Mouse (Mus musculus) forebrain, postnatal 0 days (tissue): Measurements from ENCODE around the gene Fhod1. TPM values are rescaled to one million over a fixed set of nuclear protein-coding genes. Genes with fewer than 3 reads are reported as not detected.

Experiments
- ATAC-seq: fragments of 200-750 bp; cut with Nextera tagmentation; 2 replicates; pipeline ENCODE4 v1.8.0; 2017; ENCODE audit warnings: mild to moderate bottlenecking, moderate library complexity
- DNase-seq: peaks from one replicate; pipeline ENCODE4 v3.0.0-alpha.2; 2015
- H3K27ac ChIP-seq: fragments of 300-500 bp; sonication (generic); 2 replicates; pipeline ENCODE4 v1.5.1; 2014; ENCODE audit warnings: low read depth, mild to moderate bottlenecking, antibody characterized with exemption, low read length, moderate library complexity, mixed read lengths
- H3K27me3 ChIP-seq: fragments of 300-500 bp; sonication (generic); 2 replicates; pipeline ENCODE4 v1.6.1; 2014; ENCODE audit warnings: mild to moderate bottlenecking, low read length, mixed read lengths; ENCODE audit not compliant: insufficient read depth
- H3K36me3 ChIP-seq: fragments of 300-500 bp; sonication (generic); 2 replicates; pipeline ENCODE4 v1.6.1; 2014; ENCODE audit warnings: mild to moderate bottlenecking, moderate library complexity; ENCODE audit not compliant: insufficient read depth
- H3K4me1 ChIP-seq: fragments of 300-500 bp; sonication (generic); 2 replicates; pipeline ENCODE4 v1.6.1; 2014; ENCODE audit warnings: antibody characterized with exemption; ENCODE audit not compliant: insufficient read depth
- H3K4me2 ChIP-seq: fragments of 300-500 bp; sonication (generic); 2 replicates; pipeline ENCODE4 v1.6.1; 2014; ENCODE audit warnings: low read depth, mild to moderate bottlenecking, moderate library complexity
- H3K4me3 ChIP-seq: fragments of 300-500 bp; sonication (generic); 2 replicates; pipeline ENCODE4 v1.5.1; 2014; ENCODE audit warnings: low read depth, low read length, mixed read lengths
- H3K9ac ChIP-seq: fragments of 300-500 bp; sonication (generic); 2 replicates; pipeline ENCODE4 v1.6.1; 2014; ENCODE audit warnings: mild to moderate bottlenecking
- H3K9me3 ChIP-seq: fragments of 300-500 bp; sonication (generic); 2 replicates; pipeline ENCODE4 v1.6.1; 2016; ENCODE audit warnings: low read length
- CTCF ChIP-seq: sonication (generic); IDR thresholded peaks from 2 replicates; pipeline ENCODE4 v1.5.1; 2016; ENCODE audit warnings: antibody characterized with exemption, control low read depth, low read depth
- WGBS: fragments of 180-500 bp; shearing (Covaris S2); extraction: QIAGEN DNeasy Blood & Tissue Kit; methylation state at CpG from one replicate; pipeline ENCODE4 v1.1.7; 2014; 5-methylcytosine and 5-hydroxymethylcytosine counted together
- microRNA counts: library from miRNA; unstranded; fragments of <30 nt; microRNA quantifications from one replicate; lab custom pipeline; 2015
- microRNA-seq, 2 experiments: library from miRNA; unstranded; fragments of <30 nt; microRNA quantifications; one replicate each; pipeline ENCODE4; 2016
- polyA plus RNA-seq: library from polyadenylated mRNA; unstranded; fragments of >200 nt; fragmentation: Nextera tagmentation; extraction: Ambion mirVana; gene quantifications from 2 replicates; pipeline ENCODE4 v1.2.1, GENCODE M21; 2015
- total RNA-seq: library from RNA; depleted of rRNA; stranded (reverse); fragments of >200 nt; gene quantifications from 2 replicates; pipeline ENCODE4 v1.2.3, GENCODE M21; 2014; rRNA removed

The Fhod1 gene
- total and polyA plus RNA-seq, 2 experiments from 2014 or later = 0.30 to 1.4 TPM

DNA sequence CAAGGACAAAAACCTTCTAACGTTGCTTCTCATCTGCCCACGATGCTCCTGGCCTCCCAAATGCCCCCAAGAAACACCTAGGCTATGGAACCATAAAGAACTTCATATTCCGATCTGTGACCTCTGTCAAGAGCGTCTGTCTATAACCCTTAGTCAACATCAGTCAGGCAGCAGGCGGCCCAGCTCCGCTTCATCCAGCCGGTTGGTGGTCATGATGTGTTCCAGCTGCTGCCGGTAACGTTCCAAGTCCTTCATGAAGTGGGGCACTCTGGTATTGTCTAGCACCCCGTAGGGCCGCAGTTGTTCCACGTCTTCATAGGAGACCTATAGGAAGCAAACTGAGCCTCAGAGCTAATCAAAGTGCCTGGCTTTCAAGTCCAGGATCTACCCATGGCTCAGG is 65.9 kb downstream of the Fhod1 start:
- Histone ChIP-seq H3K27me3 (peaks cover 13% of the 10 kb centered on the region), H3K4me3 (no peak overlapping the region), H3K4me2 (no peak overlapping the region), H3K9ac (no peak overlapping the region), H3K27ac (no peak overlapping the region), H3K36me3 (peaks cover 42% of the 10 kb centered on the region), H3K4me1 (peaks cover 9% of the 10 kb centered on the region; the same call in 1 of the 2 replicates), H3K9me3 (no peaks in the 10 kb centered on the region)
- ATAC-seq (no peak), DNase-seq (no peak)
- TF ChIP-seq CTCF = no peak
- 92% methylated on average over 12 of the region's 12 CpGs for WGBS

DNA sequence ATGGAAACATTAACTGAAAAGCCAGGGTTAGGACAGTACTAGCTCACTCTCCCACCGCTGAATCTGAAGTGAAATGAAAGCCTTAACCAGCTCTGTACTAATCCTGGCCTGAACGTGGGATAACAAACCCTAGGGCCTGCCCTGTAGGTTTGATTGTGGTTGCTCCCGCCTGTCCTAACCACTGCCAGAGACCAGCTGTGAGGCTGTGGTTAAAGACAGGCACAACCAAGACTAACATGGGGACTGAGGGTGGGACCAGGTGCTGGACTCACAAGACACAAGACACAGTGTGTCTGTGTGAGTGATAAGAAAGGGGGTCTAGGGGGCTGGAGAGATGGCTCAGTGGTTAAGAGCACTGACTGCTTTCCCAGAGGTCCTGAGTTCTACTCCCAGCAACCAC is 67.2 kb downstream of the Fhod1 start:
- ATAC-seq = no peak
- peaks cover 4% of the 10 kb centered on the region; the same call in 1 of the 2 replicates for H3K4me1 ChIP-seq
- H3K27me3 ChIP-seq = peaks cover 14% of the 10 kb centered on the region
- H3K36me3 ChIP-seq = peaks cover 42% of the 10 kb centered on the region
- no peak overlapping the region for H3K4me2 ChIP-seq
- TF ChIP-seq CTCF = no peak
- no peak for DNase-seq
- WGBS = 71% methylated on average over 3 of the region's 3 CpGs
- H3K27ac ChIP-seq = no peak overlapping the region
- H3K4me3 ChIP-seq = no peak overlapping the region
- no peaks in the 10 kb centered on the region for H3K9me3 ChIP-seq
- H3K9ac ChIP-seq = no peak overlapping the region

MicroRNA genes within 50 kb of the gene (microRNA counts, 519-probe panel; counts per million panel counts)
- 3,938 counts per million, percentile 44 among the panel's probes with 10 or more counts for microRNA mmu-miR-328 (lab: Ali Mortazavi, UCI)

Small RNA genes within 50 kb of the gene (microRNA-seq; reads per million reads assigned to microRNA genes)
- gene Gm27320 (0 reads per million in 2 experiments), gene Mir328 (524 to 717 reads per million in 2 experiments)

Other genes starting within 250 kb of the Fhod1 start
- gene Ces4a, start 216.2 kb downstream of the Fhod1 start, total RNA-seq = 0.10 TPM in 1 of 2 replicates, not detected in the other
- 0.05 TPM in 1 of 2 replicates, not detected in the other for gene Ces4a, start 216.2 kb downstream of the Fhod1 start, polyA plus RNA-seq
- 56.4 and 65.6 TPM in 2 replicates for gene Cbfb, start 177.3 kb downstream of the Fhod1 start, total RNA-seq
- 23.5 and 29.9 TPM in 2 replicates for gene Cbfb, start 177.3 kb downstream of the Fhod1 start, polyA plus RNA-seq
- gene D230025D16Rik, start 122.8 kb downstream of the Fhod1 start, total RNA-seq = 37.1 and 40.7 TPM in 2 replicates
- 22.0 and 25.5 TPM in 2 replicates for gene D230025D16Rik, start 122.8 kb downstream of the Fhod1 start, polyA plus RNA-seq
- gene B3gnt9, start 92.8 kb downstream of the Fhod1 start, total RNA-seq = 8.4 and 11.4 TPM in 2 replicates
- 6.6 and 6.8 TPM in 2 replicates for gene B3gnt9, start 92.8 kb downstream of the Fhod1 start, polyA plus RNA-seq
- gene Tradd, start 83.3 kb downstream of the Fhod1 start, total RNA-seq = 14.7 and 23.9 TPM in 2 replicates
- gene Tradd, start 83.3 kb downstream of the Fhod1 start, polyA plus RNA-seq = 14.0 and 20.9 TPM in 2 replicates
- gene Fbxl8, start 83.3 kb downstream of the Fhod1 start, total RNA-seq = 0.38 and 1.4 TPM in 2 replicates
- 0.85 and 1.1 TPM in 2 replicates for gene Fbxl8, start 83.3 kb downstream of the Fhod1 start, polyA plus RNA-seq
- gene Hsf4, start 78.2 kb downstream of the Fhod1 start, total RNA-seq = 0.15 and 0.90 TPM in 2 replicates
- gene Hsf4, start 78.2 kb downstream of the Fhod1 start, polyA plus RNA-seq = 0.30 and 0.44 TPM in 2 replicates
- gene Nol3, start 71.8 kb downstream of the Fhod1 start, total RNA-seq = 1.5 and 1.7 TPM in 2 replicates
- 3.0 and 4.3 TPM in 2 replicates for gene Nol3, start 71.8 kb downstream of the Fhod1 start, polyA plus RNA-seq
- 54.2 and 70.9 TPM in 2 replicates for gene 4931428F04Rik, start 58.1 kb downstream of the Fhod1 start, total RNA-seq
- gene 4931428F04Rik, start 58.1 kb downstream of the Fhod1 start, polyA plus RNA-seq = 124 and 146 TPM in 2 replicates
- gene Exoc3l, start 51.9 kb downstream of the Fhod1 start, total RNA-seq = 1.8 and 2.7 TPM in 2 replicates
- gene Exoc3l, start 51.9 kb downstream of the Fhod1 start, polyA plus RNA-seq = 7.0 and 7.5 TPM in 2 replicates
- 26.2 and 36.7 TPM in 2 replicates for gene E2f4, start 50.3 kb downstream of the Fhod1 start, total RNA-seq
- gene E2f4, start 50.3 kb downstream of the Fhod1 start, polyA plus RNA-seq = 30.6 and 31.6 TPM in 2 replicates
- 0.86 and 0.92 TPM in 2 replicates for gene Elmo3, start 42.4 kb downstream of the Fhod1 start, total RNA-seq
- gene Elmo3, start 42.4 kb downstream of the Fhod1 start, polyA plus RNA-seq = 0.54 and 1.1 TPM in 2 replicates
- 1.6 and 3.0 TPM in 2 replicates for gene Lrrc29, start 21.7 kb downstream of the Fhod1 start, total RNA-seq
- 1.8 and 2.1 TPM in 2 replicates for gene Lrrc29, start 21.7 kb downstream of the Fhod1 start, polyA plus RNA-seq
- gene Tmem208, start 21.6 kb downstream of the Fhod1 start, total RNA-seq = 76.4 and 109 TPM in 2 replicates
- 126 and 140 TPM in 2 replicates for gene Tmem208, start 21.6 kb downstream of the Fhod1 start, polyA plus RNA-seq
- gene Slc9a5, start 890 bp upstream of the Fhod1 start, total RNA-seq = 17.5 and 17.8 TPM in 2 replicates
- gene Slc9a5, start 890 bp upstream of the Fhod1 start, polyA plus RNA-seq = 5.6 and 7.2 TPM in 2 replicates
- gene Plekhg4, start 25.3 kb upstream of the Fhod1 start, total RNA-seq = 4.2 and 4.5 TPM in 2 replicates
- gene Plekhg4, start 25.3 kb upstream of the Fhod1 start, polyA plus RNA-seq = 0.70 and 0.77 TPM in 2 replicates
- 0.10 and 0.15 TPM in 2 replicates for gene Kctd19, start 65.5 kb upstream of the Fhod1 start, total RNA-seq
- 0.16 and 0.19 TPM in 2 replicates for gene Kctd19, start 65.5 kb upstream of the Fhod1 start, polyA plus RNA-seq
- 1.7 and 1.8 TPM in 2 replicates for gene Lrrc36, start 65.6 kb upstream of the Fhod1 start, total RNA-seq
- gene Lrrc36, start 65.6 kb upstream of the Fhod1 start, polyA plus RNA-seq = 0.40 and 1.1 TPM in 2 replicates
- gene Tppp3, start 123.6 kb upstream of the Fhod1 start, total RNA-seq = 66.6 and 80.6 TPM in 2 replicates
- gene Tppp3, start 123.6 kb upstream of the Fhod1 start, polyA plus RNA-seq = 74.6 and 106 TPM in 2 replicates
- 22.9 and 30.4 TPM in 2 replicates for gene Zdhhc1, start 148.9 kb upstream of the Fhod1 start, total RNA-seq
- gene Zdhhc1, start 148.9 kb upstream of the Fhod1 start, polyA plus RNA-seq = 16.2 and 22.7 TPM in 2 replicates
- 0.38 and 0.52 TPM in 2 replicates for gene Hsd11b2, start 170.8 kb upstream of the Fhod1 start, total RNA-seq
- 1.3 and 2.6 TPM in 2 replicates for gene Hsd11b2, start 170.8 kb upstream of the Fhod1 start, polyA plus RNA-seq
- 179 TPM in 2 replicates for gene Atp6v0d1, start 218.1 kb upstream of the Fhod1 start, total RNA-seq
- 251 and 275 TPM in 2 replicates for gene Atp6v0d1, start 218.1 kb upstream of the Fhod1 start, polyA plus RNA-seq